Mouse (Mus musculus) lung, postnatal 0 days (tissue): ENCODE results near the gene Dntt. TPM values are rescaled to one million over a fixed set of nuclear protein-coding genes. Genes with fewer than 3 reads are reported as not detected.

Source experiments
- ATAC-seq: fragments of 200-750 bp; cut with Nextera tagmentation; 2 replicates; pipeline ENCODE4 v1.8.0; 2017; ENCODE audit warnings: moderate library complexity
- DNase-seq: peaks from one replicate; pipeline ENCODE4 v3.0.0-alpha.2; 2016; ENCODE audit warnings: low spot score
- H3K27ac ChIP-seq: fragments of 300-500 bp; sonication (generic); 2 replicates; pipeline ENCODE4 v1.5.1; 2014; ENCODE audit warnings: antibody characterized with exemption, mild to moderate bottlenecking, low read length, mixed read lengths
- H3K27me3 ChIP-seq: fragments of 300-500 bp; sonication (generic); replicated peaks from 2 replicates; pipeline ENCODE4 v1.6.1; 2014; ENCODE audit warnings: low read length, mixed read lengths; ENCODE audit not compliant: insufficient read depth
- H3K36me3 ChIP-seq: fragments of 300-500 bp; sonication (generic); 2 replicates; pipeline ENCODE4 v1.6.1; 2014; ENCODE audit warnings: low read length, mixed read lengths; ENCODE audit not compliant: insufficient read depth
- H3K4me1 ChIP-seq: fragments of 300-500 bp; sonication (generic); 2 replicates; pipeline ENCODE4 v1.6.1; 2014; ENCODE audit warnings: antibody characterized with exemption, low read depth, low read length, mixed read lengths; ENCODE audit not compliant: insufficient read depth
- H3K4me2 ChIP-seq: fragments of 300-500 bp; sonication (generic); replicated peaks from 2 replicates; pipeline ENCODE4 v1.6.1; 2014; ENCODE audit warnings: low read depth, mild to moderate bottlenecking, low read length, moderate library complexity, mixed read lengths
- H3K4me3 ChIP-seq: fragments of 300-500 bp; sonication (generic); 2 replicates; pipeline ENCODE4 v1.5.1; 2014; ENCODE audit warnings: low read depth, low read length
- H3K9ac ChIP-seq: fragments of 300-500 bp; sonication (generic); replicated peaks from 2 replicates; pipeline ENCODE4 v1.6.1; 2014; ENCODE audit warnings: low read depth, mild to moderate bottlenecking
- H3K9me3 ChIP-seq: fragments of 300-500 bp; sonication (generic); 2 replicates; pipeline ENCODE4 v1.6.1; 2016; ENCODE audit warnings: low read length, mixed read lengths
- CTCF ChIP-seq: IDR thresholded peaks from 2 replicates; pipeline ENCODE4 v1.5.1; 2016; ENCODE audit warnings: antibody characterized with exemption, mild to moderate bottlenecking
- EP300 ChIP-seq: IDR thresholded peaks from 2 replicates; pipeline ENCODE4 v1.6.1; 2016; ENCODE audit warnings: antibody characterized with exemption, mild to moderate bottlenecking, control low read depth
- WGBS: fragments of 180-500 bp; shearing (Covaris S2); extraction: QIAGEN DNeasy Blood & Tissue Kit; methylation state at CpG from one replicate; pipeline ENCODE4 v1.1.7; 2014; 5-methylcytosine and 5-hydroxymethylcytosine counted together
- polyA plus RNA-seq: library from polyadenylated mRNA; unstranded; fragments of >200 nt; fragmentation: Nextera tagmentation; extraction: Ambion mirVana; gene quantifications from 2 replicates; pipeline ENCODE4 v1.2.1, GENCODE M21; 2015

The Dntt gene
- polyA plus RNA-seq, 1 experiment from 2014 or later, result not detected

DNA sequence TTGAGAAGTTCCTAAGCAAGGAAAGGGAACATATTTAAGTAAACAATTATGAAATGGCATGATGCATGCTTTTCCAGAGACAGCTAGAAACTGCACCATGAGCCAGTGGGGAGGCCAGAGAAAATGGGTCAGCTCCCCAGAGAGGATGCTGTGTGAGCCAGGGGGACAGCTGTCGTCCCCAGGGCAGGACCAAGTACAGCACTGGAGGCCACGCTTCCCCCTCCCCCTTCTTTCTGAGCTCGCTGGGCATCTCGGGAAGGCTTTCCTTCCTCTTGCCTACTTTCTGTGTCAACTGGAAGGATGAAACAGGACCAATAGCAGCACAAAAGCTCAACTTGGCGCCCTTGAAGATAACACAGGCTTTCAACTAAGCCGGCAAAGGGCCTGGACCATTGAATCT, 21.7 kb upstream of the Dntt start:
- Histone ChIP-seq H3K9ac (no peak overlapping the region), H3K9me3 (no peaks in the 10 kb centered on the region), H3K36me3 (no peaks in the 10 kb centered on the region), H3K4me1 (peaks cover 3% of the 10 kb centered on the region; the same call in 1 of the 2 replicates), H3K27ac (no peak overlapping the region), H3K4me3 (no peak overlapping the region), H3K4me2 (no peak overlapping the region), H3K27me3 (no peaks in the 10 kb centered on the region)
- no peak for ATAC-seq
- TF ChIP-seq EP300 (no peak), CTCF (no peak)
- no peak for DNase-seq
- 34% methylated on average over 4 of the region's 6 CpGs for WGBS

DNA sequence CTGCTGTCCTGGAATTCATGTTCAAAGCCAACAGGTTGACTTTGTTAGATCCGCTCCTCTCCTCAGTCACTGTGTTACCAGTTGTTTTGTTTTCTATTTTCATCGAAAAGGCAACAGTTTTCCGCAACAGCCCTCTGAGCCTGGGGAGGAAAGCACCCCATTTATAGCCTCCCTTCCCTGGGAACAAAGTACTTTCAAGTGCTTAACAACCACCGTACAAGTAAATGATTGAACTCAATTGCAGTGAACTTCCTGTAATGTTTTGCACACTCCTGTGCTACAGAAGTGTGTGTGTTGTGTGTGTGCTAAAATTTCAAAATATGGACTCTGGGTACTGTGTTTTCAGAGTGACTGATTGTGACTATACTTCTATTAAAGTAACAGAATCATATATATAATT, 21.3 kb upstream of the Dntt start:
- H3K9ac ChIP-seq, result no peak overlapping the region
- H3K27ac ChIP-seq, result no peak overlapping the region
- no peaks in the 10 kb centered on the region for H3K27me3 ChIP-seq
- no peak overlapping the region for H3K4me2 ChIP-seq
- ATAC-seq (no peak), DNase-seq (no peak)
- H3K4me3 ChIP-seq, result no peak overlapping the region
- no peak for TF ChIP-seq CTCF
- TF ChIP-seq EP300, result no peak
- WGBS, result 56% methylated on average over 4 of the region's 4 CpGs
- H3K9me3 ChIP-seq, result no peaks in the 10 kb centered on the region
- H3K4me1 ChIP-seq, result peaks cover 3% of the 10 kb centered on the region; the same call in 1 of the 2 replicates
- no peaks in the 10 kb centered on the region for H3K36me3 ChIP-seq

DNA sequence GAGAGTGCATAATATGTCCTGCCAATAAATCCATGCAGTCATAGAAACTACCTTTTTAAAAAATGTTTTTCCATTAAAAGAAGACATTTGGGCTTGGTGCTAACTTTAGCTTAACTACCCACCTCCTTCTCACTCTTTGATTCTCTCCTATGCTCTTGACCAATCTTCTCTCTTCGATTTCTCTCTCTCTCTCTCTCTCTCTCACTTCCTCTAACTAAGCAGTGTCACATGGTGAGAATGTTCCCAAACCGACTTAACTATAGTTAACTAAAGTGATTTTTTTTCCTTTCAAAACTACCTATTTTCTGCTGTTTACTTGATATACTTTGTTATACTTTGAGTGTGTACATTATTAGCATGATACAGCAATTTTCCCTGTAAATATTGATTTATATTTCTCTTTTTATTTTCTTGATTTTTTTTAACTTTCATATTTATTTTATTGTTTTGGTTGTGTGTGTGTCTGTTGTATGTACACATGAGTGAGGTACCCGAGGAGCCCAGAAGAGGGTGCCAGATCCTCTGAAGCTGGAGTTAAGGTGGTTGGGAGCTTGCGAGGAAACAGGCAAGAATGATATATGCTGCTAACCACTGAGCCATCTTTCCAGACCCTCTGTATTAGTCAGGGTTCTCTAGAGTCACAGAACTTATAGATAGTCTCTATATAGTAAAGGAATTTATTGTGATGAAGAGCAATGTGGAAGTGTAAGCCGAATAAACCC, 20.2 kb upstream of the Dntt start:
- DNase-seq, result no peak
- no peak overlapping the region for H3K4me3 ChIP-seq
- WGBS, result 88% methylated on average over 5 of the region's 5 CpGs
- H3K9ac ChIP-seq, result no peak overlapping the region
- peaks cover 3% of the 10 kb centered on the region; the same call in 1 of the 2 replicates for H3K4me1 ChIP-seq
- no peak for TF ChIP-seq CTCF
- no peak for TF ChIP-seq EP300
- H3K27ac ChIP-seq, result no peak overlapping the region
- no peaks in the 10 kb centered on the region for H3K27me3 ChIP-seq
- H3K9me3 ChIP-seq, result no peaks in the 10 kb centered on the region
- ATAC-seq, result no peak
- H3K36me3 ChIP-seq, result no peaks in the 10 kb centered on the region
- no peak overlapping the region for H3K4me2 ChIP-seq

DNA sequence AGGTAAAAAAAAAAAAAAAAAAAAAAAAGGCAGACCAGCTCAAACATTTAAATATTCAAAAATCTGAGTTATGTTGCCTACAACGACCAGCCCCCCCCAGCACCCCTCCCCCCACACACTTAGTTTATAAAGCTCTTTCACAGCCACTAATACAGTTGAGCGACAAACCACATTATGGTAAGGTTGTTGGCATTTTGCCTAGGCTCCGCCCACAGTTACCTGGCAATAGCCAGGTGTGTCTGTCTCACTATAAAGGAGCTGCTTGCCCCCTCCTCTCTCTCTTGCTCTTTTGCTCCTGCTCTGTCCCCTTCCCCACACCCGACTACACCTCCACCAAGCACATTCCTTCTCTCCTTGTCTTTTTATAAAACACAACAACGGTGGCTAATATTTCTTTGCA, 17.4 kb upstream of the Dntt start:
- Histone ChIP-seq H3K4me1 (peaks cover 3% of the 10 kb centered on the region; the same call in 1 of the 2 replicates), H3K9ac (no peak overlapping the region), H3K4me2 (no peak overlapping the region), H3K27me3 (no peaks in the 10 kb centered on the region), H3K27ac (no peak overlapping the region), H3K9me3 (no peaks in the 10 kb centered on the region), H3K36me3 (no peaks in the 10 kb centered on the region), H3K4me3 (no peak overlapping the region)
- ATAC-seq, result no peak
- DNase-seq, result no peak
- 23% methylated on average over 5 of the region's 5 CpGs for WGBS
- TF ChIP-seq CTCF (no peak), EP300 (no peak)

DNA sequence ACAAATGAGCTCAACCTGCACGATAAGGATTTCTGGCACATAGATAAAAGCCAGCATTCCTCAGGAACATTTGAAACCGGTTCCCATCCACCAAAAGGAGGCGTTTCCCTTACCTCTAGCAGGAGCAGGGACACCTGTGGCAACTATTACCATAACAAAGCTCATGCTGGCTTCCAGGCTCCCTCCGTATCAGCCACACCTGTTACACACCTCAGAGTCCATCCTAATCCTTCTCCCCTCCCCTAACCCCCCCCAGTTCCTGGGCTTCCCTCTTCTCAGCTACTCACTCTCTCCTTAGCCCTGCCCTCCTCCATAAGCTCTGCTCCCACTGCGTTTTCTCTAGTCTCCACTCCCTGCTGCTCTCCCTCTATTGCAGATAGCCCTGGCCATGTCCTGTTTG, 15.5 kb upstream of the Dntt start:
- Histone ChIP-seq H3K27ac (no peak overlapping the region), H3K27me3 (no peaks in the 10 kb centered on the region), H3K4me2 (no peak overlapping the region), H3K4me1 (no peaks in the 10 kb centered on the region), H3K36me3 (no peaks in the 10 kb centered on the region), H3K9me3 (no peaks in the 10 kb centered on the region), H3K4me3 (no peak overlapping the region), H3K9ac (no peak overlapping the region)
- ATAC-seq (peak; percentile 32), DNase-seq (no peak)
- TF ChIP-seq EP300 (no peak), CTCF (no peak)
- WGBS, result 3% methylated on average over 5 of the region's 5 CpGs

DNA sequence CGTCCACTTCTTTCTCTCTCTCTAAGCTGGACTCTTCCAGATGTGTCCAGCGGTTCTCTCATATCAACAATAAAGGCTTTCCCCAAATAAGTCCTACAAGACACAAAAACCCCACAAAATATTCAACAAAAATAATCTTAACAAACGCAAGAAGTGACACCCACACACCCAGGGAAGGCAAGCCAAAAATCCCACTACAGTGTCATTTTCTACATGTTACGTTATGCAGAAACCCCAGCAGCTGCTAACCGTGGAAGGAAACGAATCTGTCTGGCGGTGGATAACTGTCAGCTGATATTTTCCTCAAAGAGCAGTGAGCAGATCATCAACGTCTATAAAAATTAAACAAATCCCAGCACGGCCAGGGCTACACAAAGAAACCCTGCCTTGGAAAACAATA, 15.1 kb upstream of the Dntt start:
- Histone ChIP-seq H3K27me3 (no peaks in the 10 kb centered on the region), H3K36me3 (no peaks in the 10 kb centered on the region), H3K9me3 (no peaks in the 10 kb centered on the region), H3K4me2 (no peak overlapping the region), H3K27ac (no peak overlapping the region), H3K4me3 (no peak overlapping the region), H3K4me1 (no peaks in the 10 kb centered on the region), H3K9ac (no peak overlapping the region)
- DNase-seq (no peak), ATAC-seq (no peak)
- WGBS, result 12% methylated on average over 9 of the region's 9 CpGs
- no peak for TF ChIP-seq CTCF
